In the genomic region with DNA sequence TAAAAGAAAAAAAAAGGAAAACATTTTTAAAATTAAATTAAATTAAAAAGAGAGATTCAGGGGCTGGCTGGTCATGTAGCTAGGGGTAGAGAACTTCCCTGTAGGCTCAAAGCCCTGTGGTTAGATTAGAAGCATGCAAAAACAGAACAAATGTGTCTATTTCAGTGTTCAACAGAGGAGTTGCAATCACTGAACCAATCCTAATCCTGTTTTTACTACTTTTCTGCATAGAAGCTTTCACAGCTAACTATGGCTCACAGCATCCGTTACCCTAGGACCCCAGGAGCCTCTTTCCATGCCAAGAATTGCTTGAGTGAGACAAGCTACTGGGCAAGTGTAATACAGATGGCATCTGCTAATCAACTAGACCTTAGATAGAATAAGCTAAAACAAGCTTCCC, we compare ENCODE assay signal across 24 mouse cellular contexts. TPM values are rescaled to one million over a fixed set of nuclear protein-coding genes. Genes with fewer than 3 reads are reported as not detected.
DNase-seq lines count a peak whose midpoint lies in the region; ATAC-seq and TF ChIP-seq lines count a peak whose summit lies in the region.
"Had no signal": no experiment of that assay in that cellular context is flagged by ENCODE, and none has a peak within 500 bp of the region (broad histone marks: within the 10 kb centered on the region; RNA-seq: fewer than 3 reads in every experiment).

No protein-coding gene starts in this region.

- no peak for TF ChIP-seq POLR2A in bone marrow macrophage, adult 2 months (IDR thresholded peaks at IDR 0.05; ENCODE audit: borderline replicate concordance, low read depth, low read length)

- peaks cover 10% of the 10 kb centered on the region for H3K4me1 ChIP-seq in forebrain, embryonic 14.5 days (ENCODE audit: control insufficient read depth, insufficient read depth, low read length)
- H3K4me1 ChIP-seq in forebrain, embryonic 12.5 days = peaks cover 21% of the 10 kb centered on the region
- H3K4me1 ChIP-seq in bone marrow macrophage, adult 2 months (ENCODE audit: control insufficient read depth, insufficient read depth, low read length) = peaks cover 25% of the 10 kb centered on the region

- H3K36me3 ChIP-seq in forebrain, embryonic 14.5 days (ENCODE audit: control insufficient read depth, insufficient read depth, low read length) = no peaks in the 10 kb centered on the region
- H3K36me3 ChIP-seq in forebrain, embryonic 12.5 days (replicated peaks) = no peaks in the 10 kb centered on the region
- H3K36me3 ChIP-seq: embryonic facial prominence, embryonic 13.5 days; heart, embryonic 12.5 days; hindbrain, embryonic 13.5 days; intestine, embryonic 15.5 days; limb, embryonic 12.5 days; midbrain, embryonic 10.5 days had no signal

- ATAC-seq in forebrain, embryonic 14.5 days = 0 out of 2 replicates have a peak, but pooled peaks have one; percentile 46
- no peak for ATAC-seq in forebrain, embryonic 12.5 days (ENCODE audit: low FRiP score)
- peak; percentile 37; the same call in 1 of the 2 replicates for ATAC-seq in granulocyte monocyte progenitor cell, adult 5-6 weeks (replicated peaks; ENCODE audit: poor library complexity, severe bottlenecking)
- ATAC-seq: intestine, embryonic 15.5 days; liver, postnatal 0 days; lung, postnatal 0 days had no signal

- no peak overlapping the region for H3K27ac ChIP-seq in forebrain, embryonic 14.5 days (ENCODE audit: low read depth, low read length)
- no peak overlapping the region for H3K27ac ChIP-seq in forebrain, embryonic 12.5 days
- H3K27ac ChIP-seq in bone marrow macrophage, adult 2 months (ENCODE audit: insufficient read depth, low read depth, low read length) = 0 out of 2 replicates have a peak overlapping the region, but pooled peaks have one; percentile 9
- H3K27ac ChIP-seq: embryonic facial prominence, embryonic 13.5 days; gastrocnemius, adult 2 months; hindbrain, embryonic 13.5 days; intestine, embryonic 15.5 days; layer of hippocampus, adult 2 months; limb, embryonic 12.5 days; macrophage; midbrain, embryonic 10.5 days had no signal

- intact Hi-C loops in left cerebral cortex, postnatal 4 days (cut with DNase I) = no loop called here
- intact Hi-C loops in left cerebral cortex, postnatal 10 days (cut with DNase I) = no loop called here

- no peak overlapping the region for H3K9ac ChIP-seq in forebrain, embryonic 14.5 days (ENCODE audit: low read length)
- H3K9ac ChIP-seq in forebrain, embryonic 12.5 days = no peak overlapping the region
- H3K9ac ChIP-seq: embryonic facial prominence, embryonic 13.5 days; heart, embryonic 12.5 days; hindbrain, embryonic 13.5 days; intestine, embryonic 15.5 days; limb, embryonic 12.5 days; liver, postnatal 0 days had no signal

- peak; percentile 63 for DNase-seq in forebrain, embryonic 14.5 days (ENCODE audit: low spot score)
- peak; percentile 54 for DNase-seq in left cerebral cortex, postnatal 4 days
- DNase-seq in left cerebral cortex, postnatal 10 days (ENCODE audit: extremely low spot score in 1 of 2, low spot score in 2 of 2) = no peak
- DNase-seq in heart, adult 9 months (ENCODE audit: low spot score in 2 of 2) = no peak
- DNase-seq: adrenal gland, postnatal 25 days; embryo, embryonic 11 days; gastrocnemius, adult 2 months; heart, postnatal 10 days; kidney, postnatal 25 days; liver, postnatal 0 days had no signal

- no peak overlapping the region for H3K4me3 ChIP-seq in forebrain, embryonic 14.5 days (ENCODE audit: low read depth, low read length)
- H3K4me3 ChIP-seq in forebrain, embryonic 12.5 days (replicated peaks) = no peak overlapping the region
- no peak overlapping the region for H3K4me3 ChIP-seq in bone marrow macrophage, adult 2 months (ENCODE audit: insufficient read depth, low read length)
- H3K4me3 ChIP-seq: embryonic facial prominence, embryonic 13.5 days; erythroblast, embryonic 14.5 days; gastrocnemius, adult 2 months; heart, embryonic 12.5 days; hindbrain, embryonic 13.5 days; intestine, embryonic 15.5 days; layer of hippocampus, adult 2 months; limb, embryonic 12.5 days; midbrain, embryonic 10.5 days had no signal

- no peak overlapping the region for H3K4me2 ChIP-seq in forebrain, embryonic 14.5 days (ENCODE audit: low read length)
- no peak overlapping the region for H3K4me2 ChIP-seq in forebrain, embryonic 12.5 days
- H3K4me2 ChIP-seq: embryonic facial prominence, embryonic 13.5 days; heart, embryonic 12.5 days; hindbrain, embryonic 13.5 days; intestine, embryonic 15.5 days; limb, embryonic 12.5 days; liver, embryonic 11.5 days had no signal

- H3K9me3 ChIP-seq in forebrain, embryonic 14.5 days (replicated peaks; ENCODE audit: control insufficient read depth, low read length) = no peaks in the 10 kb centered on the region
- no peaks in the 10 kb centered on the region for H3K9me3 ChIP-seq in forebrain, embryonic 12.5 days
- H3K9me3 ChIP-seq: embryonic facial prominence, embryonic 13.5 days; heart, embryonic 12.5 days; hindbrain, embryonic 13.5 days; intestine, embryonic 15.5 days; limb, embryonic 12.5 days; midbrain, embryonic 10.5 days had no signal

- TF ChIP-seq CTCF in bone marrow macrophage, adult 2 months (IDR thresholded peaks at IDR 0.05; ENCODE audit: low read depth, low read length) = no peak

- no peaks in the 10 kb centered on the region for H3K27me3 ChIP-seq in forebrain, embryonic 14.5 days (replicated peaks; ENCODE audit: control insufficient read depth, insufficient read depth, low read length)
- no peaks in the 10 kb centered on the region for H3K27me3 ChIP-seq in forebrain, embryonic 12.5 days
- H3K27me3 ChIP-seq: embryonic facial prominence, embryonic 13.5 days; heart, embryonic 12.5 days; hindbrain, embryonic 13.5 days; intestine, embryonic 15.5 days; limb, embryonic 12.5 days had no signal

- 19% methylated on average over 1 of the region's 1 CpGs for WGBS in forebrain, embryonic 14.5 days
- 19% methylated on average over 1 of the region's 1 CpGs for WGBS in forebrain, embryonic 12.5 days

RNA-seq across cellular contexts. Expression of a gene that starts 16.7 kb away (rescaled TPM):
- polyA plus RNA-seq in forebrain, embryonic 14.5 days (2014; fragmentation: Nextera tagmentation; extraction: Ambion mirVana) = 220 and 234 TPM in 2 replicates
- polyA plus RNA-seq in forebrain, embryonic 12.5 days (2016; fragmentation: Nextera tagmentation; extraction: Ambion mirVana) = 211 and 215 TPM in 2 replicates
- total RNA-seq in left cerebral cortex, postnatal 4 days (2021) = 10 to 100 TPM; 66.1 to 75.1 TPM
- total RNA-seq in left cerebral cortex, postnatal 10 days (2021) = 10 to 100 TPM; 53.0 to 55.1 TPM
- polyA plus RNA-seq in bone marrow macrophage, adult 2 months (2012; ENCODE audit: insufficient read depth, insufficient read length, missing spikeins) = 195 and 199 TPM in 2 replicates
- 54.8 and 68.8 TPM in 2 replicates for total RNA-seq in granulocyte monocyte progenitor cell, adult 5-6 weeks (2014; fragmentation: Nextera tagmentation)
- total RNA-seq in granulocyte monocyte progenitor cell, adult 5-6 weeks (2017) = 50.8 and 70.7 TPM in 2 replicates

Comparison
In these comparisons a context has a peak if more than half of its experiments do, and no peak if none do; other contexts are left out.
1. DNase-seq: peak in forebrain, embryonic 14.5 days (single experiment) and left cerebral cortex, postnatal 4 days (single experiment); none in left cerebral cortex, postnatal 10 days (0 of 2) and heart, adult 9 months (0 of 2).